Mouse (Mus musculus): Measurements from ENCODE around the gene Nox4. TPM values are rescaled to one million over a fixed set of nuclear protein-coding genes. Genes with fewer than 3 reads are reported as not detected.

The Nox4 gene
- 1 to 10 TPM; 2.0 to 2.3 TPM for total RNA-seq (2021)

- intact Hi-C loops (cut with DNase I): no loop called here
- no peak for DNase-seq
Measured at GRCm38 (mm10) chr7:87245856-87246579, at the start of gene Nox4. Gene Nox4 (plus strand): TSS chr7:87246096.

GRCm38 (mm10) chr7:87204751-87205150 lies 41.1 kb upstream of the Nox4 start:
- intact Hi-C loops (cut with DNase I): no loop called here

GRCm38 (mm10) chr7:87221712-87222111 lies 24.2 kb upstream of the Nox4 start:
- DNase-seq: no peak
- intact Hi-C loops (cut with DNase I): no loop called here

More at GRCm38 (mm10) chr7:87204751-87205150, 41.1 kb upstream of the Nox4 start:
- DNase-seq: no peak

GRCm38 (mm10) chr7:87222751-87223150 lies 23.1 kb upstream of the Nox4 start:
- DNase-seq: no peak
- intact Hi-C loops (cut with DNase I): no loop called here

GRCm38 (mm10) chr7:87225617-87226016 lies 20.3 kb upstream of the Nox4 start:
- intact Hi-C loops (cut with DNase I): no loop called here
- no peak for DNase-seq

- DNase-seq: no peak
- intact Hi-C loops (cut with DNase I): no loop called here
Measured at GRCm38 (mm10) chr7:87227051-87227948, 18.6 kb upstream of the Nox4 start.

GRCm38 (mm10) chr7:87229502-87229901 lies 16.4 kb upstream of the Nox4 start:
- no peak for DNase-seq

GRCm38 (mm10) chr7:87241139-87241538 lies 4.8 kb upstream of the Nox4 start:
- DNase-seq: no peak
- intact Hi-C loops (cut with DNase I): no loop called here

More at GRCm38 (mm10) chr7:87229502-87229901, 16.4 kb upstream of the Nox4 start:
- intact Hi-C loops (cut with DNase I): no loop called here

- intact Hi-C loops (cut with DNase I): no loop called here
- peak; percentile 59 to 71 for DNase-seq
Measured at GRCm38 (mm10) chr7:87246580-87246934, 661 bp downstream of the Nox4 start.

GRCm38 (mm10) chr7:87246940-87247339 lies 1.0 kb downstream of the Nox4 start:
- intact Hi-C loops (cut with DNase I): no loop called here
- no peak for DNase-seq

- no peak for DNase-seq
- intact Hi-C loops (cut with DNase I): no loop called here
Measured at GRCm38 (mm10) chr7:87247926-87248325, 2.0 kb downstream of the Nox4 start.

- DNase-seq: no peak
- intact Hi-C loops (cut with DNase I): no loop called here
Measured at GRCm38 (mm10) chr7:87252071-87252470, 6.2 kb downstream of the Nox4 start.

- DNase-seq: peak; percentile 49 to 59
- intact Hi-C loops (cut with DNase I): loop anchor here (1.0 kb wide), 1 partner anchor 164 kb away; no protein-coding TSS in a partner anchor
Measured at GRCm38 (mm10) chr7:87277225-87277624, 31.3 kb downstream of the Nox4 start.

- DNase-seq: no peak
- intact Hi-C loops (cut with DNase I): no loop called here
Measured at GRCm38 (mm10) chr7:87303726-87304315, 57.9 kb downstream of the Nox4 start.

- no peak for DNase-seq
- intact Hi-C loops (cut with DNase I): no loop called here
Measured at GRCm38 (mm10) chr7:87321571-87321970, 75.7 kb downstream of the Nox4 start.

- intact Hi-C loops (cut with DNase I): no loop called here
- no peak for DNase-seq
Measured at GRCm38 (mm10) chr7:87322085-87322484, 76.2 kb downstream of the Nox4 start.

GRCm38 (mm10) chr7:87330782-87331558 lies 85.1 kb downstream of the Nox4 start:
- intact Hi-C loops (cut with DNase I): no loop called here
- no peak for DNase-seq

GRCm38 (mm10) chr7:87345598-87345997 lies 99.7 kb downstream of the Nox4 start:
- DNase-seq: no peak
- intact Hi-C loops (cut with DNase I): no loop called here

- DNase-seq: no peak
- intact Hi-C loops (cut with DNase I): no loop called here
Measured at GRCm38 (mm10) chr7:87352818-87353217, 106.9 kb downstream of the Nox4 start.

GRCm38 (mm10) chr7:87367834-87368233 lies 121.9 kb downstream of the Nox4 start:
- DNase-seq: no peak
- intact Hi-C loops (cut with DNase I): no loop called here

- peak in 1 of 2 experiments; percentile 1 for DNase-seq
- intact Hi-C loops (cut with DNase I): no loop called here
Measured at GRCm38 (mm10) chr7:87369131-87369530, 123.2 kb downstream of the Nox4 start.
